Mouse (Mus musculus) embryo, embryonic 9.5 days (tissue): Measurements from ENCODE around the gene Hmox2.

ENCODE experiments used
- DNase-seq: peaks from one replicate; pipeline ENCODE4 v3.0.0-alpha.2; 2017; ENCODE audit errors: extremely low spot score

Hmox2 gene

DNA sequence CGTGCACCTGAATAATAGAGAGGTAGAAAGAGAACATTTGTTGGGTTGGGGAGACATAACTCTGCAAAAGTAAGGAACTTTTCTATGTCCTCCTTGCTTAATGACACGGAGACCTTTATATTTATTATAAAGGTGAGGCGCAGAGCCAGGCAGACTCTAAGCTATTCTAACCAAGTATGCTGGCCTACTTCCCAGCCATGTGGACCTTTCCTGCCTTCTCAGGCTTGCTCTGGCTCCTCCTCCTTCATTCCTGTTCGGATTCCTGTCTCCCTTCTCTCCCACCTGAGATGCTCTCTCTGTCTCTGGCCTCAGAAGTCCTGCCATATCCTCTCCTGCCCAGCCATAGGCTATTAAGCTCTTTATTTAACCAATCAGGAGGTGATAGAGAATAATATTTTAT is 895 bp upstream of the Hmox2 start:
- DNase-seq: no peak

DNA sequence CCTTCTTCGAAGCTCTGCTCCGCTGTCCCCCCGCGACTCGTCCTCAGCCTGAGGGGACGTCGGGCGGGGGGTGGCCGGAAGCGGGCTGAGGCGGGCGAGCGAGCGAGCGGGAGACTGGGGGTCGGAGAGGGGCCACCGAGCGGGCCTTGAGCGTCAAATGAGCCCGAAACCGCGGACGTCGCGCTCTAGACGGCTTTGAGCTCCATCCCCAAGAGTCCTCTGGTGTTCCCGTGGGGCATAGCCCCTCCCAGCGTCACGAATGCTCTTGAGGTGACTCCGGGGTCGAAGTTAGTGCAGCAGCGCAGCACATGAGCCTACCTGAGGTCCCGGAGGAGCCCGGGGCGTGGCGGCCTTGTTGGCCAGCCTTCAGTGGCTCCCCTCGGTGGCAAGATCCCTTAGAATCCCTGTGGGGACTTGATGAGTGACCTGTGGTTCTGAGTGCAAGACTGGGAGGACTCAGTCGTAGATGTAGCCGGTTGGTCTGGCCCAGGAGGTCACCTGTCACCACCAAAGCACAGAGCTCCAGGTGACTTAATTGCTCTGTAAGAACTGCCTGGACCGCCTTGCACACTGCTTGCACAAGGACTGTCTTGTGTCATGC is 467 bp downstream of the Hmox2 start:
- no peak for DNase-seq

GRCm38 (mm10) chr16:4727526-4727925 is 1.4 kb downstream of the Hmox2 start:
- no peak for DNase-seq

DNA sequence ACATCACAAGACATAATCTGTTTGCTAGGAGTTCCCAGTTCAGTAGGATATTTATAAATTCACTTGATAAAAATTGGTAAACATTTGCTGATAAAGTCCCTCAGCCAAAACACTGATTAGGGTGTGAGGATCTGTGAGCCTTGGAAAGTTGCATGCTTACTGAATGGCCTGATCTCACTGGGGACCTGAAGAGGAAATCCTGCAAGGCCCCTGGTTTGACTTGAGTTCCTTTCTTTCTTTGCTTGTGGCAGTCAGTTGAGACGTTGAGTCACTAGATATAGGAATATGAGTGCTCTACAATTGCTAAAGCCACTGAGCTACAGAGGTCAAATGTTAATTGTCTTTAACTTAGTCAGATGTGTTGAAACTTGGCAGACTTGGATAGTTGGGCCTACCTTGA is 1.8 kb downstream of the Hmox2 start:
- DNase-seq: no peak

GRCm38 (mm10) chr16:4730776-4731358 is 4.7 kb downstream of the Hmox2 start:
- no peak for DNase-seq

GRCm38 (mm10) chr16:4736262-4736661 is 10.1 kb downstream of the Hmox2 start:
- no peak for DNase-seq

DNA sequence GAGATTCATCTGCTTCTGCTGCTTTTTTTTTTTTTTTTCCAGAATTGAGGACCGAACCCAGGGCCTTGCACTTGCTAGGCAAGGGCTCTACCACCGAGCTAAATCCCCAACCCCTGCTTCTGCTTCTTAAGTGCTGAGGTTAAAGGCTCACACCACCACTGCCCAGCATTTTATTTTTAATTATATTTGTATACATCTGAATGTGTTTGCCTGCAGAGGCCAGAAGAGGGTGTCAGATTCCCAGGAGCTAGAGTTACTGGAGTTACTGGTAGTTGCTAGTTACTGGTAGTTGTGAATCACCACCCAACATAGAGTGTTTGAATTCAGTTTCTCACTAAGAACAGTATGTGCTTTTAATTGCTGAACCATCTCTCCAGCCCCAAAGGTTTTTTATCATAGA is 13.8 kb downstream of the Hmox2 start:
- no peak for DNase-seq

GRCm38 (mm10) chr16:4742186-4742585 is 16.0 kb downstream of the Hmox2 start:
- no peak for DNase-seq

DNA sequence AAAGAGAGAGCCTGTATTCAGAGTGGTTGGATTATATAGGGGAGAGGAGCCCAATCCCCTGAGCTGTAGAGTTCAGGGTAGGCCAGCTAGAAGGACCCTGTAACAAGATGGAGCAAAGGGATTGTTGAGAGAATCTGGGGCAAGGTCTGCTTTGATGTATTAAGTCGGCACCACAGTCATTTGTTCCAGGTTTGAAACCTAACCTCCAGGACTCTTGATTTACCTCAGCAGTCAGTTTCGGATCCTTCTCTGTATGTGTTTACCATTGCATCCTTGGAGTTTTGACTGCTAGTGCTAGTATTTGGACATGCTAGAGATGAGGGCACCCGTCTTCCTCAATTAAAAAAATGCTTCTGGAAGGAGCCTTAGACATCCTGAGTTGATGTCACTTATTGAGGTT is 26.0 kb downstream of the Hmox2 start:
- no peak for DNase-seq

DNA sequence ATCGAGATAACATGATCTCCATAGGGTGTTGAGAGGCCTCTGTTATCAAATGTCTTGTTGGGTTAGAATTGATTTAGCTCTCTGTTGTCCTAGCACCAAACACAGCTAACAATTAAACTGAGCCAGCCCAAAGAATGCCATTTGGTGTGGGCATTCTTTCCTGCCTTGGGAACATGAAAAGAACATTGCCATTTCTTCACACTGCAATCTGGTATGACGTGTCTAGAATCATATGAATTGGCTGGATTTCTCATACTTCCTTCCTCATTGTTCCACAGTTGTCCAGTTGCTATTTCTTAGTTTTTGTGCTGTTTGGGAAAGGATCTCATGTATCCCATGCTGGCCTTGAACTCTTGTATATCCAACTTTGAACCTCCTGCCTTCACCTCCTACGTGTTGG is 27.9 kb downstream of the Hmox2 start:
- DNase-seq: no peak

GRCm38 (mm10) chr16:4756660-4757335 is 30.6 kb downstream of the Hmox2 start:
- DNase-seq: peak; percentile 38

DNA sequence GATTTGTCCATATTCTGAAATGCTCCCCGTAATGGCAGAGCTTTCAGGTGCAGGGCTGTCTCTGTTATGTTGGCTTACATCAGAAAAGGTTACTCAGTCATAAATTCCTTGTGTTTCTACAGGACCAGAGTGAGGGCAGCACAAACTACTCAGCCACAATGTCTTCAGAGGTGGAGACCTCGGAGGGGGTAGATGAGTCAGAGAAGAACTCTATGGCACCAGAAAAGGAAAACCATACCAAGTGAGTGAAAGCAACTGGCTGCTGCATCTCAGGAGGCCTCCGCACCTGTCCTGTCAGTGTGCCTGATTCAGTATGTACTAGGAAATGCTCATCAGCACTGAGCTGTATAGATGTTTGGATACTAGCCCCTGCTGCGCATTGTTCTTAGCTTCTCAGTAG is 36.3 kb downstream of the Hmox2 start:
- DNase-seq: no peak

GRCm38 (mm10) chr16:4763276-4763675 is 37.1 kb downstream of the Hmox2 start:
- peak; percentile 31 for DNase-seq

DNA sequence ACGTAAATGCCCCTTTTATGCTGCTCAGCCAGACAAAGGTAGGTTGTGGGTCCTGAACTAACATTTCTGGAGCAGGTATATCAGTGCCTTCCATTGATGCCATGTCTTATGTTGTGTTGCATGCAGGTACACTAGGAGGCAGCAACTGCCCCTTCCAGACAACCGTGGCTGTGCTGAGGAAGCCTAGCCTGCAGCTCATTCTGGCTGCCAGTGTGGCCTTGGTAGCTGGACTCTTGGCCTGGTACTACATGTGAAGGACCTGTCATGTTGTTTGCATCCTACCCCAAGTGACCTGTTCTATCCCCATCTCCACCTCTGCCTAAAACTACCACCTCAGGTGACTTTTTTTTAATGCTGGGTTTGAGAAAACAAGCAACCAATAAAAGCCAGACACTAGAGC is 39.7 kb downstream of the Hmox2 start:
- no peak for DNase-seq

DNA sequence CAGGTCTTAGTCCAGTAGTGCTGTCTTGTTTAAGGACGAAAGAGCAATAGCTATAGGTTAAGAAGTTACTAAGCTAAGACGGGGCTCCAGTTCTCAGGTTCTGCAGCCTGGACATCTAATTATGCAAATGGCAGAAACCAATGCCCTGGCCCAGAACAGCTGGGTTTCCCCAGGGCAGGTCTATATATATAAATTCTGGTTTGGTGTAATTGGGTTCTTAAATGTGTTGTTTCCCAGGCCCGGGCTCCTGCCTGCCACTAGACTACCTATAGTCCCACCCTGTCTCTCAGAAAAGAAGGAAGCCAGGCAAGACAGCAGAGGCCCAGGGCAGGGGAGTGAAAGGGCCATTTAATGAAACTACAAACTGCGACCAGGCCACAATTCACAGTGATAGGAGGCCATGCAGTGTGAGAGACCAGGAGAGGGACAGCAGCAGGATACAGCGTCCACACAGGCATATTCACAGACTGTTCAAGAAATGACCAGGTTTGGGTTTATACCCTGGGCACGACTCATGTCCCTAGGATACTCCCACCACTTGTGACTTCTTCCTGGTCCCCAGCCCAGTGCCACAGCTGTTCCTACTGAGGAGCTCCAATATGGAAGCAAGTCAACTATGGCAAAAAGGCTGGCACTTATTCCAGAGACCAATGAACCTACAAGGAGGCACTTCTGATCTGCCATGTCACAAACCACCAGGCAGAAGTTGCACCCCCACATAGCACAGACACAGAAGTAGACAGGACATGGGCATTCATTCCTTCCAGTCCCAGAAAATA is 41.0 kb downstream of the Hmox2 start:
- DNase-seq: no peak

GRCm38 (mm10) chr16:4768719-4769118 is 42.6 kb downstream of the Hmox2 start:
- DNase-seq: no peak

- DNase-seq: no peak
Measured at GRCm38 (mm10) chr16:4773289-4773970, 47.3 kb downstream of the Hmox2 start.

DNA sequence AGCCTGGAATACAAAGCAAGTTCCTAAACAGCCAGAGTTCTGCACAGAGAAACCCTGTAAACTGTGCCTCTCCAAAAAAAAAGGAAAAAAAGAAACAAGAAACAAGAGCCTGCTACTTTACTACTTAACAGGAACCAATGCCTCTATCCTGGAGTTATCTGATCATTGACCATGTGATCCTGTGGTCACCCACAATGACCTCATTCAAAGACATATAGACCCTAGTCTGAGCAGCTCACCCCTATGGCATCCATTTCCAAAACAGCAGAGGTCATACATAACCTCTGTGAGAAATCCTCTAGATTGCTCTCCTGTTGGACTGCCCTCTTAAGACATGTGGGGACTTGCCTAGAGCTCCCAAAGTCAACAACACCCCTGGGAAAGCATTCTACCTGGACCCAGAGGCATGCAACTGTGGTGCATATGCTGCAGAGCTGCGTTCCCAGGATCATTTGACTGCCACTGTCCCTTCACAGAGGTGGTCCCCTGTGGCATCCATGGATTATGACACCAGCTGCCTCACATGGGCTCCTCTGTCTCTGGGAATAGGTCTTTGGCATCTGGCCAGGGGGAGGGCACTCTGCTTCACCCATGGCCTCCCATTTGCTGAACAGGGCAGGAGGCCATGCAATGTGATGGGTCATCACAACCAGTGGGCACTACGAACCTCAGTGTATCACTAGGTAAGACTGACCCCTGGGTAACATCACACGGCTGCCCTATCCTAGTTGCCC is 51.2 kb downstream of the Hmox2 start:
- DNase-seq: no peak

DNA sequence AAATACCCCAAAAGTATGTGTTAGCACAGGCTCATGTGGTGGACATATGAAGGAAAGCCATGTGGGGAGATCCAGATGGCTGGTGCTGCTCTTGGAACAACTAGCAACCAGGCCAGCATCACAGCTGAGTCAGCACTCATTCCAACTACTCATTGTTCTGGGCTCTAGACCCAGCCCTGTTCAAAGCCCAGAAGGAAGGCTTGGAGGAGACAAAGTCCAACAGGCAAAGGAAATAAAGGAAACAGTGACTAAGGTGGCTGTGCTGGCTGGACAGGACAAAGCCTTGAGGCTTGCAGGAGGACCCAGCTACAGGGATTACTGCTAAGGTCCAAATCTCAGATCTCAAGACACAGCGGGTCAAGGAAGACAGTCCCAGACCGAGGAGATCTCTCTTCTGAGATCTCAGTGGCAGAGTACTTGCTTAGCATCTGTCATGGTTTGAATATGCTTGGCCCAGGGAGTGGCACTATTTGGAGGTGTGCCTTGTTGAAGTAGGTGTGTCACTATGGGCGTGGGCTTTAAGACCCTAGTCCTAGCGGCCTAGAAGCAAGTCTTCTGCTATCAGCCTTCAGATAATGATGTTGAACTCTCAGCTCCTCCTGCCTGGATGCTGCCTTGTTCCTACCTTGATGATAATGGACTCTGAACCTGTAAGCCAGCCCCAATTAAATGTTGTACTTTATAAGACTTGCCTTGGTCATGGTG is 51.9 kb downstream of the Hmox2 start:
- DNase-seq: no peak

GRCm38 (mm10) chr16:4778940-4779339 is 52.8 kb downstream of the Hmox2 start:
- DNase-seq: no peak
